Comparison of ENCODE assay signal across 8 mouse cellular contexts in genomic region chr13:48694090-48695064, GRCm38 (mm10). TPM values are rescaled to one million over a fixed set of nuclear protein-coding genes. Genes with fewer than 3 reads are reported as not detected.
DNase-seq lines count a peak whose midpoint lies in the region; ATAC-seq and TF ChIP-seq lines count a peak whose summit lies in the region.

No protein-coding gene starts in this region.

- H3K9ac ChIP-seq in lung, postnatal 0 days (replicated peaks; ENCODE audit: low read depth), result no peak overlapping the region

- H3K4me3 ChIP-seq in lung, postnatal 0 days (ENCODE audit: low read depth, low read length), result no peak overlapping the region

- TF ChIP-seq CTCF in lung, postnatal 0 days (IDR thresholded peaks at IDR 0.05), result no peak

- 22% methylated on average over 27 of the region's 27 CpGs for WGBS in lung, postnatal 0 days

- H3K9me3 ChIP-seq in lung, postnatal 0 days (ENCODE audit: low read length), result no peaks in the 10 kb centered on the region

- H3K36me3 ChIP-seq in lung, postnatal 0 days (ENCODE audit: insufficient read depth, low read length), result no peaks in the 10 kb centered on the region

- TF ChIP-seq EP300 in lung, postnatal 0 days (IDR thresholded peaks at IDR 0.05), result no peak

- no peak overlapping the region for H3K27ac ChIP-seq in lung, postnatal 0 days (ENCODE audit: low read length)

- no peak for DNase-seq in cerebellum, adult 9-10 months
- peak; percentile 78 for DNase-seq in right cerebral cortex, adult 18-20 months
- DNase-seq in right cerebral cortex, postnatal 4 days, result no peak
- DNase-seq in heart, postnatal 25 days (ENCODE audit: low spot score), result peak; percentile 40
- peak; percentile 61 for DNase-seq in lung, postnatal 0 days (ENCODE audit: low spot score)
- DNase-seq in cerebellum, adult 18-20 months, result no peak

- intact Hi-C loops in heart, postnatal 25 days (cut with DNase I), result no loop called here

- H3K4me2 ChIP-seq in lung, postnatal 0 days (replicated peaks; ENCODE audit: low read depth, low read length), result 0 out of 2 replicates have a peak overlapping the region, but pooled peaks have one; percentile 1

- H3K27me3 ChIP-seq in lung, postnatal 0 days (replicated peaks; ENCODE audit: insufficient read depth, low read length), result no peaks in the 10 kb centered on the region; the same call in 1 of the 2 replicates

- peaks cover 4% of the 10 kb centered on the region; the same call in 1 of the 2 replicates for H3K4me1 ChIP-seq in lung, postnatal 0 days (ENCODE audit: insufficient read depth, low read depth, low read length)

- 0 out of 2 replicates have a peak, but pooled peaks have one; percentile 36 for ATAC-seq in cerebellum, adult (ENCODE audit: insufficient number of reproducible peaks, low FRiP score, low TSS enrichment)
- peak; percentile 58 for ATAC-seq in lung, postnatal 0 days
- no peak for ATAC-seq in erythroblast, adult 5-6 weeks (replicated peaks; ENCODE audit: low FRiP score, poor library complexity, severe bottlenecking)

RNA-seq across cellular contexts. Expression of gene Barx1, which starts 31.6 kb away (rescaled TPM):
- total RNA-seq in heart, postnatal 25 days (2021), result not detected
- polyA plus RNA-seq in lung, postnatal 0 days (2015; fragmentation: Nextera tagmentation; extraction: Ambion mirVana), result not detected in 2 replicates
- total RNA-seq in erythroblast, adult 5-6 weeks (2015; ENCODE audit: low replicate concordance), result not detected in 2 replicates
- not detected in 2 replicates for total RNA-seq in erythroblast, adult 5-6 weeks (2017; ENCODE audit: low replicate concordance)

Comparison
In these comparisons a context has a peak if more than half of its experiments do, and no peak if none do; other contexts are left out.
1. DNase-seq: peak in right cerebral cortex, adult 18-20 months (single experiment), heart, postnatal 25 days (single experiment) and lung, postnatal 0 days (single experiment); none in cerebellum, adult 9-10 months (single experiment), right cerebral cortex, postnatal 4 days (single experiment) and cerebellum, adult 18-20 months (0 of 2).